Mouse (Mus musculus): ENCODE data around the gene Mief1. TPM values are rescaled to one million over a fixed set of nuclear protein-coding genes. Genes with fewer than 3 reads are reported as not detected.

The Mief1 gene
- 42.4 and 43.7 TPM in 2 replicates for polyA plus RNA-seq (2016; fragmentation: Nextera tagmentation; extraction: Ambion mirVana)

DNA sequence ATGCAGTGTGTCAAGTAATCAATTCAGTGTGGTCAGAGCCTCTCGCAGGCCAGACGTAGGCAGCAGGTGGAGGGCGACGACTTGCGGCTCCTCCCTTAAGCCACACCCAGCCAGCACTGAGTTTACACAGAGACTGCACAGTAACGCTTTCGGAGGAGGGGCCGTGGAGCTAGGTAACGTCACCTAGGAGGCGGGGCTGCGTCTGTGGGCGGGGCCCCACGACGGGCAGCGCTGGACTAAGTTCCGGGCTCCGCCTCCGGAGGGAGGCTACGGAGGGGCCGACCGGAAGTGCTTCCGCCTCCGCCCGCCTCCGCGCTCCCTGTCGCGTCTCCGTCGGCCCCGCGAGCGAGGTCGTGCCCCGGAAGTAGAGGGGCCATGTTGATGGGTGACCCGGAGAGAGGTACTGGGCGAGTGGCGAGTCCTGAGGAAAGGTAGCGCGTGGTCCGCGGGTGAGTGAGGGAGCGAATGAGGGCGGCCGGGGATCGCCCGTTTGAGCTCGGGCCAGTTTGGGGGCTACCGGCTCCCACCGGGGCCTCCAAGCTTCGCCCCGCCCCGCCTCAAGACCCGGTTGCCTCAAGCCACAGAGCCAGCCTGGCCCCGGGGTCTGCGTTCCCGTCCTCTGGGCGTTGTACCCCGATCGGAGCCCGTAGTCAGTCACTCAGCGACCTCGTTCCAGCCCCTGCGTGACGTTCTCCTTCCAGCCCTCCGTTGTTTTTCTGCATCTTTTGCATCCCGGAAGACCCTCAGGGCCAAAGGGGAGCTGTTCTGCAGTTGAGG, at the start of gene Mief1:
Gene Mief1 (plus strand): TSS at position 286 of the 777 bp plus-strand sequence.
- peaks cover 37% of the 10 kb centered on the region for H3K36me3 ChIP-seq
- peak within 1 kb of the TSS; percentile 77 for H3K4me3 ChIP-seq
- no peaks in the 10 kb centered on the region for H3K9me3 ChIP-seq (replicated peaks)
- H3K27ac ChIP-seq: peak within 1 kb of the TSS; percentile 87
- H3K4me1 ChIP-seq: peaks cover 23% of the 10 kb centered on the region
- under 1% methylated on average over 67 of the region's 67 CpGs for WGBS
- no peaks in the 10 kb centered on the region for H3K27me3 ChIP-seq (ENCODE audit: low read depth, poor library complexity, severe bottlenecking)
- peak; percentile 96 for DNase-seq (ENCODE audit: low spot score)

DNA sequence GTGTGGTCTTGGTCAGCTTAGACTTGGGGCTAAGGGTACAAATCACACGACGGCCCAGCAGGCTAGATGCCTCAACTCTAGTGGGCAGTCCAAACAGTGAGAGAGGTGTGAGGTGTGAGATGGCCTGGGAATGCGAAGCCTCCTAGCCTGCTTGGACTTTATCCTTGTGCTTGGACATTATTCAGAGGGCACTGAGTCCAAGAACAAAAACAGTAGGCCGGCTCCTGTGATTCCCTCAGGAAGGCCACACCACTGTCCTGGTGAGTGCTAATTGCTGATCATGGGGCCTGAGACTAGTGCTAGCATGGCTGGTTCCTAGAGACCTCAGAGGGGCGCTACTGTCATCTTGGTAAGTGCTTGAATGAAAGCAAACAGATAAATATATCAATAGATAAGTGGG, 44.9 kb upstream of the Mief1 start:
- 83% methylated on average over 5 of the region's 5 CpGs for WGBS
- no peaks in the 10 kb centered on the region for H3K9me3 ChIP-seq (replicated peaks)

DNA sequence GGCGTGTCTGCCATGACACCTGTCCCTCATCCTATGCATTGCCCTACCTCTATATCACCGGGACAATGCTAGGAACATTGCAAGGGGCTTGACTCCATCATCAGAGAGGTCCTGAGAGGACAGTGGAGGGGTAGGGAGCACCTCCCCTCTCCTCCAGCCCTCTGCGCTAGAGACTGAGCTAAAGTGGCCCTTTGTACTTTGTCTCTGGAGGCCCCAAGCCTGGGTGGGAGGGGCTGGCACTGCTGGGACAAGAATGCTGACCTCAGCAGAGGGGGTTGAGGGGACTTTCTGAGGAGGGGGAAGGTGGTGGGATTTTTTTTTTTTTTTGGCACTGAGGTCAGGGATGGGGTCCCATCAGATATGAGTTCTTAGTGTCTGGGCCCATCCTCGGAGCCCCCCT, 43.7 kb upstream of the Mief1 start:
- no peak for DNase-seq (ENCODE audit: low spot score)
- no peaks in the 10 kb centered on the region for H3K9me3 ChIP-seq (replicated peaks)
- no peak overlapping the region for H3K27ac ChIP-seq
- H3K4me3 ChIP-seq: no peak overlapping the region
- no peaks in the 10 kb centered on the region for H3K27me3 ChIP-seq (ENCODE audit: low read depth, poor library complexity, severe bottlenecking)
- H3K36me3 ChIP-seq: no peaks in the 10 kb centered on the region
- H3K4me1 ChIP-seq: peaks cover 9% of the 10 kb centered on the region; the same call in 1 of the 2 replicates
- 84% methylated on average over 4 of the region's 4 CpGs for WGBS

More for the DNA sequence above, 44.9 kb upstream of the Mief1 start:
- DNase-seq (ENCODE audit: low spot score): no peak
- H3K27me3 ChIP-seq (ENCODE audit: low read depth, poor library complexity, severe bottlenecking): no peaks in the 10 kb centered on the region
- H3K4me1 ChIP-seq: peaks cover 9% of the 10 kb centered on the region; the same call in 1 of the 2 replicates
- H3K4me3 ChIP-seq: no peak overlapping the region
- no peaks in the 10 kb centered on the region for H3K36me3 ChIP-seq
- no peak overlapping the region for H3K27ac ChIP-seq

DNA sequence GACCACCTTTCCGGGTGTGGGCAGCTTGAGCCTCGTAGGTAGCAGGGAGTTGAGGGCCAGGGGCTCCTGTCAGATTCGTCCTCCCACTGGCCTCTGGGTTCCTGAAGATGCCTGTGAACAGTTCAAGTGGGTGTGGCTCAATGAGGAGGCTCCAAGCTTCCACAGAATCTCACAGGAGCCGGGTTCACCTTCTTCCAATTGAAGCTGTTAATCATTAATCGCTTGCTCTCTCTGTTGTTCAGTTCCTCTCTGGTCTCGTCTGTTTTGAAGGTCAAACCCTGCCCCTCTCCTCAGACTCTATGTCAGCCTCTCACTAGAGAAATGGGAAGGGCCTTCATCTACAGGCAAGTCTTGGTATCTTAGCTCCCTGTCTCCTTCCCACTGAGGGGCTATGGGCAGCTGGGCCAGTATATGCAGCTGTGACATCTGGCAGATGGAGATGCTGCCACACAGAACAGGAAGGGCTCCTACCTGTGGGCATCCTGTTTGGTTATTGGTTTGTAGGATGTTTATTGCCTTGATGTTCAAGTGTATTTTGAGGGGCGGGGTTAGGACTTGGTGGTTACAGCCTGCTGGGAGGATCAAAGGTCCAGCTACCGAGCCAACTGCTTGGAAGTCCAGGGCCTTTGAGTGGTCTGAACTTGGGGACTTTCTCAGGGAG, 42.1 kb upstream of the Mief1 start:
- WGBS: 76% methylated on average over 8 of the region's 8 CpGs
- H3K36me3 ChIP-seq: no peaks in the 10 kb centered on the region
- no peak for DNase-seq (ENCODE audit: low spot score)
- H3K9me3 ChIP-seq (replicated peaks): no peaks in the 10 kb centered on the region
- no peaks in the 10 kb centered on the region for H3K27me3 ChIP-seq (ENCODE audit: low read depth, poor library complexity, severe bottlenecking)
- H3K4me3 ChIP-seq: no peak overlapping the region
- no peak overlapping the region for H3K27ac ChIP-seq
- peaks cover 9% of the 10 kb centered on the region; the same call in 1 of the 2 replicates for H3K4me1 ChIP-seq

DNA sequence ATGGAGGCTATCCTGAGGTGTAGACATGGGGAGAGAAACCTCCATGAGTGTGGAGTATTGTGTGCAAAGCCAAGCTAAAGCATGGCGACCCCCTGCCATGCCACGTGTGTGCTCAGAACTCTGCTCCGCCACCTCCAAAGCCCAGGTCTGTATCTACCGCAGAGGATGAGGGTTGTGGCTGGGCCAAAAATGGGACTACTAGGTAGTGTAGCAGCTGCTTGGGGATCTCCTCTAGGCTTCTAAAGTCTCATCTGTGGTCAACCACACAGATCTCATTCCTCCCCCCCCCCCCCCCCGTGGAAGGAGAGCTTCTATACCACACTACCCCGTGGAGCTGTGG, 41.6 kb upstream of the Mief1 start:
- Histone ChIP-seq H3K4me3 (no peak overlapping the region), H3K4me1 (peaks cover 9% of the 10 kb centered on the region; the same call in 1 of the 2 replicates), H3K36me3 (no peaks in the 10 kb centered on the region), H3K27ac (no peak overlapping the region), H3K27me3 (ENCODE audit: low read depth, poor library complexity, severe bottlenecking) (no peaks in the 10 kb centered on the region), H3K9me3 (replicated peaks) (no peaks in the 10 kb centered on the region)
- no peak for DNase-seq (ENCODE audit: low spot score)
- WGBS: 94% methylated on average over 6 of the region's 6 CpGs

DNA sequence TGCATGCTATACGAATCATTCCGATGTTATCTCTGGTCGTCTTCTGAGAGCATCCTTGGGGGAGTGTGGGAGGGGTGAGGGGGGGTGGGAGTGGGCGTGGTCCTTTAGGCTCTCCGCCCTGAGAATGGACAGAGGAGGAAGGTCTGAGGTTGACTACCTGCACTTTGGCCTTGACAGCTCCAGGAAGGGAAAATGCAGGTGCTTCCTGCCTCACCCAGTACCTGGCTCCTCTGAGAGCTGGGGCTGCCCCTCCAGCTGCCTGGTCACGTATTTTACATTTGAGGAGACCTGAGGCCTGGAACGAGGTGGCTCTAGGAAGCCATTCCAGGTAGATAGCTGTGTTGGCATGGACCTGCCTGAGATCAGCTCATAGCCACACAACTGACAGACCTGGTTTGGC, 41.0 kb upstream of the Mief1 start:
- Histone ChIP-seq H3K27me3 (ENCODE audit: low read depth, poor library complexity, severe bottlenecking) (no peaks in the 10 kb centered on the region), H3K4me3 (no peak overlapping the region), H3K27ac (no peak overlapping the region), H3K4me1 (peaks cover 9% of the 10 kb centered on the region; the same call in 1 of the 2 replicates), H3K9me3 (replicated peaks) (no peaks in the 10 kb centered on the region), H3K36me3 (no peaks in the 10 kb centered on the region)
- no peak for DNase-seq (ENCODE audit: low spot score)
- WGBS: 89% methylated on average over 7 of the region's 7 CpGs

DNA sequence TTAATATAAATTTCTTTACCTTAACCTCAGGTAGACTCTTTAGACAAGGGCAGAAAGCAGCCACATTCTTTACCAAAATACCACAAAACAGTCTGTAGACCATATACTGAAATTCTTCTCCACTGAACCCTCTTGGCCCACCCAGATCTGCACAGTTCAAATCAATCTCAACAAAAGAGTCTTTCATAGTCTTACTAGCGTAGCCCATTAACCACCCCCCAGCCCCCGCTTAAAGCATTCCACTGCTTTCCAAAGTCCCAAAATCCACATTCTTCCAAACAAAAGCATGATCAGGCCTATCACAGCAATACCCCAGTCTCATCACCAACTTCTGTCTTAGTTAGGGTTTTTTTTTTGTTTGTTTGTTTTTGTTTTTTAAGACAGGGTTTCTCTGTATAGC, 34.3 kb upstream of the Mief1 start:
- no peaks in the 10 kb centered on the region for H3K27me3 ChIP-seq (ENCODE audit: low read depth, poor library complexity, severe bottlenecking)
- H3K27ac ChIP-seq: no peak overlapping the region
- no peaks in the 10 kb centered on the region for H3K36me3 ChIP-seq
- DNase-seq (ENCODE audit: low spot score): no peak
- H3K9me3 ChIP-seq (replicated peaks): no peaks in the 10 kb centered on the region
- H3K4me3 ChIP-seq: no peak overlapping the region
- WGBS: 95% methylated on average over 2 of the region's 2 CpGs
- no peaks in the 10 kb centered on the region for H3K4me1 ChIP-seq

DNA sequence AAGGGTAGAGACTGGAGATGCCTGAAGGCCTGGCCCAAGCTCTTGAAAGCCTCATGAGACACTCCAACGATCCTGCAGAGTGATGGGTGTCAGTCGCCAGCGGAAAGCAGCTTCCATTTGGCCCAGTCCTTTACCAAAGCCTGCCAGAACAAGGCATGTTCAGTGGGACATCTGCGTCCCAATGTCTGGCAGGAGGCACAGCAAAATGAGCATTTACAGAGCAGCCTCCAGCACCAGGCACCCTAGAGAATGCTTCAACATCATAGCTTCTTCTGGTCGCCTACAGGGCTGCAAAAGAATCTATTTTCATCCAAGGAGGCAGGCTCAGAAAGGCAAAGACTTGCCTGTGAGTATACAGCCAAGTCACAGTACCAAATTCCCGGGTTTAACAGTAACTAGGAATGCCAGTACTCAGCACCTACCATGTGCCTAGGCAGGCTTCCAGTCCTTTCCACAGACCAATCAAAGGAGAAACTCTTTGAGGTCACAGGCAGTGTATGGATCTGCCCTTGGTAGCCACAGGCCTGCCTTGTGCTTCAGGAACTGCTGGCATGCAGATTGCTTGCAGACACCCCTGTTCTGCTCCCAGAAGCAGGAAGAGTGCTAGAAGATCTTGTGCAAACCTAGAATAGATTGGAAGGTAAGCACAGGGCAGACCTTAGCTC, 31.6 kb upstream of the Mief1 start:
- WGBS: 84% methylated on average over 6 of the region's 6 CpGs
- H3K4me3 ChIP-seq: no peak overlapping the region
- no peaks in the 10 kb centered on the region for H3K9me3 ChIP-seq (replicated peaks)
- DNase-seq (ENCODE audit: low spot score): no peak
- no peaks in the 10 kb centered on the region for H3K36me3 ChIP-seq
- H3K4me1 ChIP-seq: no peaks in the 10 kb centered on the region
- H3K27me3 ChIP-seq (ENCODE audit: low read depth, poor library complexity, severe bottlenecking): no peaks in the 10 kb centered on the region
- no peak overlapping the region for H3K27ac ChIP-seq

DNA sequence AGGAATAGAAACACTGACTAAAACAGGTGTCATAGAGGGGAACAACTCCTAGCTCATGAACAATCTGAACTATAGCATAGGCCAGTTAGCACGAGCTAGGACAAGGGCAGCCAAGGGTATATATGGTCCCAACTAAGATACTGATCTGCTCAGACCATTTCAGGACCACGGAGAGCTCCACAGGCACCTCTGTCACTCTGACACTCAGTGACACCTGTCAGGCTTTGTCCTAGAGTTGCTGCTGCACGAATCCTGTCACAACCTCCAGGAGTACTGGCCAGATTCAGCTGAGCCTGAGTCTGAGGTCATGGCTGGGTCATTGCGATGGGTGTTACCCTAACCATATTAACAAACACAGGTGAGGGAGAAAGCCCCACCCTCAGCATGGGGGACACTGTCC, 30.4 kb upstream of the Mief1 start:
- H3K4me1 ChIP-seq: no peaks in the 10 kb centered on the region
- H3K36me3 ChIP-seq: no peaks in the 10 kb centered on the region
- H3K27me3 ChIP-seq (ENCODE audit: low read depth, poor library complexity, severe bottlenecking): no peaks in the 10 kb centered on the region
- no peak overlapping the region for H3K4me3 ChIP-seq
- WGBS: 34% methylated on average over 4 of the region's 4 CpGs
- no peaks in the 10 kb centered on the region for H3K9me3 ChIP-seq (replicated peaks)
- DNase-seq (ENCODE audit: low spot score): peak; percentile 79
- no peak overlapping the region for H3K27ac ChIP-seq

DNA sequence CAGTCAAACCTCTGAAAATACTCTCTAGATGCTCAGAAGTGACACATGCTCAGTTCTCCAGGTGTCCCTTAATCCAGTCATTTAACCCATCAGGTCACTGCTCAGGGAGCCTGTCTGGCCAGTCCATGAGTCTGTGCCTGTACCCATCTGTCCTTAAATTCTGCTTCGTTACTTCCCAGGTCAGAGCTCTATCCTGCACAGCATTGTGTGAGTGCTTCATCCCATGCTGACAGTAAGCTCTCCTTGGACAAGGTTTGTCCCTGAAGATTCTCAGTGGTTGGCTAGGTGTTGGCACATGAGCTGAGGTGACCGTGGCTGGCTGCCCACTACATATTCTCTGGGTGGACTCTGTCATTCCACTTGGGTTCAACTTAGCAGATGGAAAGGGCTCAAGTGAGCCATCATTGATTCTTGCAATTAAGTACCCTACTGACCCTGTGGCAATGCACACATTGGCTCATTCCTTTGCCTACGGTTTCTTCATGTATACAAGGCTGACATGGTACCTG, 27.7 kb upstream of the Mief1 start:
- no peaks in the 10 kb centered on the region for H3K9me3 ChIP-seq (replicated peaks)
- H3K27ac ChIP-seq: no peak overlapping the region
- no peak for DNase-seq (ENCODE audit: low spot score)
- H3K36me3 ChIP-seq: peaks cover 5% of the 10 kb centered on the region
- no peak overlapping the region for H3K4me3 ChIP-seq
- WGBS: 91% methylated on average over 3 of the region's 3 CpGs
- no peaks in the 10 kb centered on the region for H3K27me3 ChIP-seq (ENCODE audit: low read depth, poor library complexity, severe bottlenecking)
- no peaks in the 10 kb centered on the region for H3K4me1 ChIP-seq

DNA sequence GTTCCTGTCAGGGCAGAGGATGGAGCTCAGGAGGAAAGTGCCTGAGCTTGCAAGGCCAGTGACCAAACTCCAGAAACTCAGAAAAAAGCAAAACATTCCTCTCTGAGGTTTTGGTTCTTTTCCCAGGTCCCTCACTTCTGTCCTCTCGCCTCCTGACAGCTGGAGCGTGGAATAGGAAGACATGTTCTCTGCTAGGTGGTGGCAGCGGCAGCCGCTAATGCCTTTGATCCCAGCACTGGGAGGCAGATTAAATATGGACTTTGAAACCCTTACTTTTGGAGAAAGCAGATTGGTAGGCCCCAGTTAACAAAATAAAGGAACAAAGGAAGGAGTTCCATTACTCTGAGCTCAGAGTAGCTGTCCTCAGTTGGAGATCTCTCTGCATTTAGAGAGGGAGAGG, 25.4 kb upstream of the Mief1 start:
- DNase-seq (ENCODE audit: low spot score): no peak
- Histone ChIP-seq H3K27ac (no peak overlapping the region), H3K27me3 (ENCODE audit: low read depth, poor library complexity, severe bottlenecking) (no peaks in the 10 kb centered on the region), H3K36me3 (peaks cover 28% of the 10 kb centered on the region), H3K4me1 (no peaks in the 10 kb centered on the region), H3K9me3 (replicated peaks) (no peaks in the 10 kb centered on the region), H3K4me3 (no peak overlapping the region)
- WGBS: 30% methylated on average over 4 of the region's 4 CpGs

DNA sequence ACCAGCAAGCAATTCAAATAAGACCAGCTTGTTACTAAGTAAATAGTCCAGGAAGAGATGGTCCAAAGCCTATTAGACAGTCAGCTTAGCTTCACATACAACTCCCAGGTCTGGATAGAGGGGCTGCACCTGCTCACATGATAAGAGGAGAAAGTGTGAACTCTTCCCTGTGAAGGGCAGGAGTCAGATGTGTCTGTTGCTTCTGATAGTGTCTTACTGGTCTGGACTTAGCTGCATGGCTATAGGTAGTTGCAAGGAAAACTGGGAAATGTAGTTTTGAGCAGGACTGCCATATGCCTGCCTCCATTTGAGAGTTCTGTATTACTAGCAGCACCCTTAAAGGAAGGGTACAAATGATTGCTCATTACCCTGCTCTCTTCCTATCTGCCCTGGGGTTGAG, 20.1 kb upstream of the Mief1 start:
- no peak overlapping the region for H3K4me3 ChIP-seq
- peaks cover 28% of the 10 kb centered on the region for H3K36me3 ChIP-seq
- no peaks in the 10 kb centered on the region for H3K9me3 ChIP-seq (replicated peaks)
- DNase-seq (ENCODE audit: low spot score): no peak
- peaks cover 8% of the 10 kb centered on the region; the same call in 1 of the 2 replicates for H3K4me1 ChIP-seq
- H3K27me3 ChIP-seq (ENCODE audit: low read depth, poor library complexity, severe bottlenecking): no peaks in the 10 kb centered on the region
- H3K27ac ChIP-seq: no peak overlapping the region
